In the genomic region with DNA sequence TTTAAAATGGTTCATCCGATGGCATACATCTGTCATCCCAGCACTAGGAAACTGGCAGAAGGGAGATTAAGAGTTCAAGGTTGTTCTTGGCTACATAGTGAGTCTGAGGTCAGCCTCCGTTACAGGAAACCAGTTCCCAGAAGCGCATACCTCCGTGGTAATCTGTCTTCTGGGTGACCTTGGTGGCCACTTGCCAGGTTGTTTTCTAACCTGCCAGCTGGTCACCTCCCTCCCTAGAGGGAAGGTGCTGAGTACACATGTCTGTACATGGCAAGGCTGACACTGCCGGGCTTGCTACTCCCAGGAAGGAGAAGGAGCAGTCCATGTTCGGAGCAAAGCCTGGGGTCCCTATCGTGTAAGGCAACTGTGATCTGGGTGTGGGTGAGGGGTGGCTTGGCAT, we compare ENCODE assay signal across 9 mouse cellular contexts. TPM values are rescaled to one million over a fixed set of nuclear protein-coding genes. Genes with fewer than 3 reads are reported as not detected.
DNase-seq lines count a peak whose midpoint lies in the region; ATAC-seq and TF ChIP-seq lines count a peak whose summit lies in the region.
"Had no signal": no experiment of that assay in that cellular context is flagged by ENCODE, and none has a peak within 500 bp of the region (broad histone marks: within the 10 kb centered on the region; RNA-seq: fewer than 3 reads in every experiment).

No protein-coding gene starts in this region.

- H3K27me3 ChIP-seq in thymus, adult 2 months (ENCODE audit: control insufficient read depth, insufficient read depth, low read length) = no peaks in the 10 kb centered on the region

- no peak for TF ChIP-seq CTCF in thymus, adult 2 months (IDR thresholded peaks at IDR 0.05; ENCODE audit: borderline replicate concordance, control insufficient read depth, extremely low read depth, insufficient read depth, low read length, poor library complexity)

- H3K4me1 ChIP-seq in brown adipose tissue, adult 24 weeks (ENCODE audit: control insufficient read depth, insufficient read depth, insufficient read length, low read length) = no peaks in the 10 kb centered on the region; the same call in 1 of the 2 replicates
- H3K4me1 ChIP-seq in thymus, adult 2 months (replicated peaks; ENCODE audit: control insufficient read depth, insufficient read depth, low read length) = no peaks in the 10 kb centered on the region; the same call in 1 of the 2 replicates

- no peak for TF ChIP-seq POLR2A in thymus, adult 2 months (IDR thresholded peaks at IDR 0.05; ENCODE audit: control insufficient read depth, extremely low read depth, insufficient read depth, low read length, poor library complexity)

- DNase-seq in layer of hippocampus, postnatal 25 days (ENCODE audit: extremely low spot score in 1 of 2, low spot score in 1 of 2) = peak; percentile 16 to 28
- DNase-seq in layer of hippocampus, adult 9-10 months (ENCODE audit: low spot score) = no peak
- DNase-seq in heart, postnatal 25 days (ENCODE audit: low spot score) = peak; percentile 36
- peak; percentile 33 for DNase-seq in ovary, postnatal 36 days (ENCODE audit: low spot score)
- no peak for DNase-seq in thymus, adult 2 months
- no peak for DNase-seq in thymus, postnatal 0 days (ENCODE audit: low spot score)

- 60% methylated on average over 7 of the region's 7 CpGs for WGBS in thymus, adult 2 months

- peak overlapping the region; percentile 46; the same call in 1 of the 2 replicates for H3K27ac ChIP-seq in brown adipose tissue, adult 24 weeks (replicated peaks; ENCODE audit: low read depth, low read length)
- no peak overlapping the region for H3K27ac ChIP-seq in thymus, adult 2 months (ENCODE audit: control insufficient read depth, insufficient read depth, low read length)
- H3K27ac ChIP-seq: embryonic facial prominence, embryonic 10.5 days had no signal

- H3K36me3 ChIP-seq in thymus, adult 2 months (ENCODE audit: control insufficient read depth, insufficient read depth, low read length) = no peaks in the 10 kb centered on the region
- H3K36me3 ChIP-seq: embryonic facial prominence, embryonic 10.5 days had no signal

- no peak overlapping the region for H3K4me3 ChIP-seq in brown adipose tissue, adult 24 weeks (ENCODE audit: insufficient read depth, low read depth, low read length)
- no peak overlapping the region for H3K4me3 ChIP-seq in thymus, adult 2 months (ENCODE audit: control insufficient read depth, insufficient read depth, low read length)
- H3K4me3 ChIP-seq: embryonic facial prominence, embryonic 10.5 days had no signal

- intact Hi-C loops in heart, postnatal 25 days (cut with DNase I) = no loop called here

- no peak for ATAC-seq in megakaryocyte-erythroid progenitor cell, adult 5-6 weeks (replicated peaks; ENCODE audit: low FRiP score, low TSS enrichment, poor library complexity, severe bottlenecking)

RNA-seq across cellular contexts. Expression of a gene that starts 16.6 kb away (rescaled TPM):
- total RNA-seq in layer of hippocampus, postnatal 25 days (2021) = under 1 TPM; 0.42 to 0.66 TPM
- polyA plus RNA-seq in brown adipose tissue, adult 24 weeks (2012; ENCODE audit: insufficient read depth, insufficient read length, missing spikeins) = not detected in 2 replicates
- not detected for total RNA-seq in heart, postnatal 25 days (2021)
- polyA plus RNA-seq in thymus, adult 2 months (2012; rRNA removed) = 0.17 and 0.26 TPM in 2 replicates
- 0.10 TPM in 1 of 2 replicates, not detected in the other for polyA plus RNA-seq in thymus, postnatal 0 days (2015; fragmentation: Nextera tagmentation; extraction: Ambion mirVana)
- total RNA-seq in megakaryocyte-erythroid progenitor cell, adult 5-6 weeks (2014; fragmentation: Nextera tagmentation) = not detected in 2 replicates
- not detected in 2 replicates for total RNA-seq in megakaryocyte-erythroid progenitor cell, adult 5-6 weeks (2017)

RNA-seq across cellular contexts. Expression of a gene that starts 40.3 kb away (rescaled TPM):
- 1 to 10 TPM; 3.1 to 3.9 TPM for total RNA-seq in layer of hippocampus, postnatal 25 days (2021)
- not detected in 2 replicates for polyA plus RNA-seq in brown adipose tissue, adult 24 weeks (2012; ENCODE audit: insufficient read depth, insufficient read length, missing spikeins)
- total RNA-seq in heart, postnatal 25 days (2021) = under 1 TPM; 0.05 to 0.50 TPM
- 5.3 and 6.8 TPM in 2 replicates for polyA plus RNA-seq in thymus, adult 2 months (2012; rRNA removed)
- polyA plus RNA-seq in thymus, postnatal 0 days (2015; fragmentation: Nextera tagmentation; extraction: Ambion mirVana) = 1.4 and 2.2 TPM in 2 replicates
- total RNA-seq in megakaryocyte-erythroid progenitor cell, adult 5-6 weeks (2014; fragmentation: Nextera tagmentation) = 0.20 and 0.33 TPM in 2 replicates
- 0.23 and 0.66 TPM in 2 replicates for total RNA-seq in megakaryocyte-erythroid progenitor cell, adult 5-6 weeks (2017)

Comparison
In these comparisons a context has a peak if more than half of its experiments do, and no peak if none do; other contexts are left out.
1. DNase-seq: peak in layer of hippocampus, postnatal 25 days (2 of 2), heart, postnatal 25 days (single experiment) and ovary, postnatal 36 days (single experiment); none in layer of hippocampus, adult 9-10 months (single experiment), thymus, adult 2 months (single experiment) and thymus, postnatal 0 days (single experiment).